Mouse (Mus musculus) intestine, embryonic 16.5 days (tissue): Measurements from ENCODE around the gene Olfr159. TPM values are rescaled to one million over a fixed set of nuclear protein-coding genes. Genes with fewer than 3 reads are reported as not detected.

Source experiments
- ATAC-seq: fragments of 200-750 bp; cut with Nextera tagmentation; 2 replicates; pipeline ENCODE4 v1.8.0; 2017; ENCODE audit warnings: moderate TSS enrichment, moderate library complexity
- H3K27ac ChIP-seq: fragments of 300-500 bp; sonication (generic); 2 replicates; pipeline ENCODE4 v1.5.1; 2014; ENCODE audit warnings: mild to moderate bottlenecking, low read length
- H3K27me3 ChIP-seq: fragments of 300-500 bp; sonication (generic); replicated peaks from 2 replicates; pipeline ENCODE4 v1.6.1; 2014; ENCODE audit warnings: low read length, control low read depth, mixed read lengths; ENCODE audit not compliant: control insufficient read depth, insufficient read depth
- H3K36me3 ChIP-seq: fragments of 300-500 bp; sonication (generic); 2 replicates; pipeline ENCODE4 v1.6.1; 2014; ENCODE audit warnings: low read length, control low read depth; ENCODE audit not compliant: control insufficient read depth, insufficient read depth
- H3K4me1 ChIP-seq: fragments of 300-500 bp; sonication (generic); 2 replicates; pipeline ENCODE4 v1.6.1; 2014; ENCODE audit warnings: low read length, control low read depth, mixed read lengths; ENCODE audit not compliant: control insufficient read depth, insufficient read depth
- H3K4me2 ChIP-seq: fragments of 300-500 bp; sonication (generic); 2 replicates; pipeline ENCODE4 v1.6.1; 2014; ENCODE audit warnings: low read depth, low read length, control low read depth
- H3K4me3 ChIP-seq: fragments of 300-500 bp; sonication (generic); 2 replicates; pipeline ENCODE4 v1.5.1; 2014; ENCODE audit warnings: mild to moderate bottlenecking, low read length
- H3K9ac ChIP-seq: fragments of 300-500 bp; sonication (generic); 2 replicates; pipeline ENCODE4 v1.6.1; 2014; ENCODE audit warnings: low read depth, low read length
- H3K9me3 ChIP-seq: fragments of 300-500 bp; sonication (generic); 2 replicates; pipeline ENCODE4 v1.6.1; 2016; ENCODE audit warnings: low read length, control low read depth; ENCODE audit not compliant: control insufficient read depth
- WGBS: fragments of 180-500 bp; shearing (Covaris S2); extraction: QIAGEN DNeasy Blood & Tissue Kit; methylation state at CpG from one replicate; pipeline ENCODE4 v1.1.7; 2014; 5-methylcytosine and 5-hydroxymethylcytosine counted together
- polyA plus RNA-seq: library from polyadenylated mRNA; unstranded; fragments of >200 nt; fragmentation: Nextera tagmentation; extraction: Ambion mirVana; gene quantifications from 2 replicates; pipeline ENCODE4 v1.2.1, GENCODE M21; 2015

The Olfr159 gene
- polyA plus RNA-seq, 1 experiment from 2014 or later = not detected

GRCm38 (mm10) chr4:43760460-43760859 lies 10.3 kb downstream of the Olfr159 start:
- H3K4me3 ChIP-seq = no peak overlapping the region
- H3K27ac ChIP-seq = no peak overlapping the region
- no peaks in the 10 kb centered on the region for H3K27me3 ChIP-seq
- H3K36me3 ChIP-seq = no peaks in the 10 kb centered on the region
- H3K4me1 ChIP-seq = no peaks in the 10 kb centered on the region
- H3K4me2 ChIP-seq = no peak overlapping the region
- 74% methylated on average over 10 of the region's 10 CpGs for WGBS
- H3K9me3 ChIP-seq = no peaks in the 10 kb centered on the region
- no peak for ATAC-seq
- H3K9ac ChIP-seq = no peak overlapping the region

- no peak for ATAC-seq
- no peak overlapping the region for H3K9ac ChIP-seq
- no peaks in the 10 kb centered on the region for H3K27me3 ChIP-seq
- no peaks in the 10 kb centered on the region for H3K4me1 ChIP-seq
- H3K4me3 ChIP-seq = no peak overlapping the region
- no peak overlapping the region for H3K4me2 ChIP-seq
- no peaks in the 10 kb centered on the region for H3K36me3 ChIP-seq
- no peaks in the 10 kb centered on the region for H3K9me3 ChIP-seq
- H3K27ac ChIP-seq = no peak overlapping the region
- 73% methylated on average over 21 of the region's 21 CpGs for WGBS
Observed at GRCm38 (mm10) chr4:43759571-43760418, 11.0 kb downstream of the Olfr159 start.

GRCm38 (mm10) chr4:43757213-43757612 lies 13.6 kb downstream of the Olfr159 start:
- H3K27me3 ChIP-seq = no peaks in the 10 kb centered on the region
- 65% methylated on average over 6 of the region's 6 CpGs for WGBS
- no peak overlapping the region for H3K9ac ChIP-seq
- H3K27ac ChIP-seq = no peak overlapping the region
- no peak overlapping the region for H3K4me3 ChIP-seq
- no peak overlapping the region for H3K4me2 ChIP-seq
- H3K36me3 ChIP-seq = no peaks in the 10 kb centered on the region
- H3K4me1 ChIP-seq = no peaks in the 10 kb centered on the region
- no peak for ATAC-seq
- no peaks in the 10 kb centered on the region for H3K9me3 ChIP-seq

GRCm38 (mm10) chr4:43745187-43745586 lies 25.6 kb downstream of the Olfr159 start:
- Histone ChIP-seq H3K36me3 (no peaks in the 10 kb centered on the region), H3K27ac (no peak overlapping the region), H3K4me3 (no peak overlapping the region), H3K27me3 (no peaks in the 10 kb centered on the region), H3K4me1 (no peaks in the 10 kb centered on the region), H3K9ac (no peak overlapping the region), H3K9me3 (no peaks in the 10 kb centered on the region), H3K4me2 (no peak overlapping the region)
- 13% methylated on average over 6 of the region's 6 CpGs for whole genome bisulfite sequencing
- peak; percentile 31; the same call in 1 of the 2 replicates for ATAC-seq

GRCm38 (mm10) chr4:43743099-43743498 lies 27.7 kb downstream of the Olfr159 start:
- no peak overlapping the region for H3K9ac ChIP-seq
- no peaks in the 10 kb centered on the region for H3K36me3 ChIP-seq
- no peaks in the 10 kb centered on the region for H3K9me3 ChIP-seq
- ATAC-seq = no peak
- no peak overlapping the region for H3K27ac ChIP-seq
- H3K4me2 ChIP-seq = no peak overlapping the region
- H3K27me3 ChIP-seq = no peaks in the 10 kb centered on the region
- H3K4me1 ChIP-seq = no peaks in the 10 kb centered on the region
- H3K4me3 ChIP-seq = no peak overlapping the region
- WGBS = 24% methylated on average over 1 of the region's 1 CpGs

GRCm38 (mm10) chr4:43742637-43743036 lies 28.2 kb downstream of the Olfr159 start:
- no peak for ATAC-seq

GRCm38 (mm10) chr4:43741526-43741925 lies 29.3 kb downstream of the Olfr159 start:
- no peaks in the 10 kb centered on the region for H3K9me3 ChIP-seq
- WGBS = 55% methylated on average over 5 of the region's 5 CpGs
- no peak overlapping the region for H3K9ac ChIP-seq
- no peaks in the 10 kb centered on the region for H3K27me3 ChIP-seq
- H3K36me3 ChIP-seq = no peaks in the 10 kb centered on the region
- no peak overlapping the region for H3K27ac ChIP-seq
- no peak for ATAC-seq
- no peaks in the 10 kb centered on the region for H3K4me1 ChIP-seq
- no peak overlapping the region for H3K4me3 ChIP-seq
- H3K4me2 ChIP-seq = no peak overlapping the region

More at GRCm38 (mm10) chr4:43742637-43743036, 28.2 kb downstream of the Olfr159 start:
- H3K9ac ChIP-seq = no peak overlapping the region
- no peaks in the 10 kb centered on the region for H3K36me3 ChIP-seq
- no peaks in the 10 kb centered on the region for H3K27me3 ChIP-seq
- H3K4me2 ChIP-seq = no peak overlapping the region
- H3K27ac ChIP-seq = no peak overlapping the region
- 43% methylated on average over 4 of the region's 4 CpGs for WGBS
- no peaks in the 10 kb centered on the region for H3K9me3 ChIP-seq
- H3K4me3 ChIP-seq = no peak overlapping the region
- H3K4me1 ChIP-seq = no peaks in the 10 kb centered on the region

- Histone ChIP-seq H3K4me3 (no peak overlapping the region), H3K9me3 (no peaks in the 10 kb centered on the region), H3K36me3 (no peaks in the 10 kb centered on the region), H3K27me3 (no peaks in the 10 kb centered on the region), H3K9ac (no peak overlapping the region), H3K27ac (no peak overlapping the region), H3K4me1 (no peaks in the 10 kb centered on the region), H3K4me2 (no peak overlapping the region)
- ATAC-seq = no peak
- WGBS = 56% methylated on average over 8 of the region's 8 CpGs
Observed at GRCm38 (mm10) chr4:43738989-43739674, 31.7 kb downstream of the Olfr159 start.

- H3K4me2 ChIP-seq = no peak overlapping the region
- WGBS = 76% methylated on average over 6 of the region's 6 CpGs
- no peaks in the 10 kb centered on the region for H3K9me3 ChIP-seq
- no peak overlapping the region for H3K4me3 ChIP-seq
- H3K9ac ChIP-seq = no peak overlapping the region
- no peaks in the 10 kb centered on the region for H3K27me3 ChIP-seq
- no peak overlapping the region for H3K27ac ChIP-seq
- H3K36me3 ChIP-seq = no peaks in the 10 kb centered on the region
- no peak for ATAC-seq
- H3K4me1 ChIP-seq = no peaks in the 10 kb centered on the region
Observed at GRCm38 (mm10) chr4:43737144-43737543, 33.7 kb downstream of the Olfr159 start.
